Mouse (Mus musculus) lung, embryonic 16.5 days (tissue): ENCODE measurements around the gene Uchl3. TPM values are rescaled to one million over a fixed set of nuclear protein-coding genes. Genes with fewer than 3 reads are reported as not detected.

Source experiments
- ATAC-seq: fragments of 200-750 bp; cut with Nextera tagmentation; 2 replicates; pipeline ENCODE4 v1.8.0; 2017; ENCODE audit warnings: low read depth, mild to moderate bottlenecking, moderate library complexity
- H3K27ac ChIP-seq: fragments of 300-500 bp; sonication (generic); 2 replicates; pipeline ENCODE4 v1.5.1; 2014; ENCODE audit warnings: mild to moderate bottlenecking, control low read depth, low read length
- H3K27me3 ChIP-seq: fragments of 300-500 bp; sonication (generic); 2 replicates; pipeline ENCODE4 v1.6.1; 2014; ENCODE audit warnings: low read depth, low read length, mixed read lengths; ENCODE audit not compliant: control insufficient read depth, insufficient read depth
- H3K36me3 ChIP-seq: fragments of 300-500 bp; sonication (generic); 2 replicates; pipeline ENCODE4 v1.6.1; 2014; ENCODE audit warnings: low read length; ENCODE audit not compliant: control insufficient read depth, insufficient read depth
- H3K4me1 ChIP-seq: fragments of 300-500 bp; sonication (generic); replicated peaks from 2 replicates; pipeline ENCODE4 v1.6.1; 2014; ENCODE audit warnings: low read length, mixed read lengths; ENCODE audit not compliant: control insufficient read depth, insufficient read depth
- H3K4me2 ChIP-seq: fragments of 300-500 bp; sonication (generic); 2 replicates; pipeline ENCODE4 v1.6.1; 2014; ENCODE audit warnings: low read depth, low read length, control low read depth
- H3K4me3 ChIP-seq: fragments of 300-500 bp; sonication (generic); 2 replicates; pipeline ENCODE4 v1.5.1; 2014; ENCODE audit warnings: mild to moderate bottlenecking, low read length, control low read depth
- H3K9ac ChIP-seq: fragments of 300-500 bp; sonication (generic); 2 replicates; pipeline ENCODE4 v1.6.1; 2014; ENCODE audit warnings: low read length, control low read depth
- H3K9me3 ChIP-seq: fragments of 300-500 bp; sonication (generic); 2 replicates; pipeline ENCODE4 v1.6.1; 2016; ENCODE audit warnings: low read length; ENCODE audit not compliant: control insufficient read depth
- WGBS: fragments of 180-500 bp; shearing (Covaris S2); extraction: QIAGEN DNeasy Blood & Tissue Kit; methylation state at CpG from one replicate; pipeline ENCODE4 v1.1.7; 2014; 5-methylcytosine and 5-hydroxymethylcytosine counted together
- polyA plus RNA-seq: library from polyadenylated mRNA; unstranded; fragments of >200 nt; fragmentation: Nextera tagmentation; extraction: Ambion mirVana; gene quantifications from 2 replicates; pipeline ENCODE4 v1.2.1, GENCODE M21; 2015

Uchl3 gene
- polyA plus RNA-seq, 1 experiment from 2014 or later = 98.5 TPM

GRCm38 (mm10) chr14:101630548-101630947 lies 23.2 kb upstream of the Uchl3 start:
- ATAC-seq = no peak
- no peak overlapping the region for H3K27ac ChIP-seq
- H3K27me3 ChIP-seq = no peaks in the 10 kb centered on the region
- no peaks in the 10 kb centered on the region for H3K9me3 ChIP-seq
- no peak overlapping the region for H3K9ac ChIP-seq
- H3K4me2 ChIP-seq = no peak overlapping the region
- no peak overlapping the region for H3K4me3 ChIP-seq
- H3K36me3 ChIP-seq = peaks cover 10% of the 10 kb centered on the region
- 78% methylated on average over 2 of the region's 2 CpGs for WGBS
- no peaks in the 10 kb centered on the region for H3K4me1 ChIP-seq

- H3K27me3 ChIP-seq = no peaks in the 10 kb centered on the region
- H3K4me3 ChIP-seq = no peak overlapping the region
- H3K4me1 ChIP-seq = peaks cover 3% of the 10 kb centered on the region; the same call in 1 of the 2 replicates
- no peak overlapping the region for H3K4me2 ChIP-seq
- WGBS = 100% methylated on average over 1 of the region's 1 CpGs
- H3K36me3 ChIP-seq = peaks cover 12% of the 10 kb centered on the region
- H3K9ac ChIP-seq = no peak overlapping the region
- no peak for ATAC-seq
- H3K9me3 ChIP-seq = no peaks in the 10 kb centered on the region
- H3K27ac ChIP-seq = no peak overlapping the region
These were observed 18.0 kb upstream of the Uchl3 start for GRCm38 (mm10) chr14:101635765-101636164.

GRCm38 (mm10) chr14:101637381-101637780 lies 16.4 kb upstream of the Uchl3 start:
- H3K36me3 ChIP-seq = peaks cover 12% of the 10 kb centered on the region
- H3K9me3 ChIP-seq = no peaks in the 10 kb centered on the region
- H3K27ac ChIP-seq = no peak overlapping the region
- H3K4me2 ChIP-seq = no peak overlapping the region
- no peaks in the 10 kb centered on the region for H3K27me3 ChIP-seq
- H3K4me1 ChIP-seq = peaks cover 3% of the 10 kb centered on the region; the same call in 1 of the 2 replicates
- H3K9ac ChIP-seq = no peak overlapping the region
- ATAC-seq = no peak
- 85% methylated on average over 6 of the region's 6 CpGs for WGBS
- H3K4me3 ChIP-seq = no peak overlapping the region

- H3K4me1 ChIP-seq = peaks cover 3% of the 10 kb centered on the region; the same call in 1 of the 2 replicates
- no peaks in the 10 kb centered on the region for H3K9me3 ChIP-seq
These were observed 13.5 kb upstream of the Uchl3 start, which contains the start of gene Commd6 for GRCm38 (mm10) chr14:101640153-101640843. Commd6 (minus strand) TSS chr14:101640686.

GRCm38 (mm10) chr14:101644948-101645347 lies 8.8 kb upstream of the Uchl3 start:
- H3K4me2 ChIP-seq = no peak overlapping the region
- no peak for ATAC-seq
- H3K36me3 ChIP-seq = no peaks in the 10 kb centered on the region
- 76% methylated on average over 1 of the region's 1 CpGs for WGBS
- H3K27me3 ChIP-seq = no peaks in the 10 kb centered on the region
- no peak overlapping the region for H3K27ac ChIP-seq
- H3K9ac ChIP-seq = no peak overlapping the region
- no peaks in the 10 kb centered on the region for H3K9me3 ChIP-seq
- no peaks in the 10 kb centered on the region for H3K4me1 ChIP-seq
- H3K4me3 ChIP-seq = no peak overlapping the region

More at GRCm38 (mm10) chr14:101640153-101640843, 13.5 kb upstream of the Uchl3 start, which contains the start of gene Commd6:
- Histone ChIP-seq H3K36me3 (peaks cover 3% of the 10 kb centered on the region; the same call in 1 of the 2 replicates), H3K27me3 (no peaks in the 10 kb centered on the region), H3K4me2 (peak within 1 kb of the TSS; percentile 76), H3K9ac (peak within 1 kb of the TSS; percentile 79), H3K4me3 (peak within 1 kb of the TSS; percentile 76), H3K27ac (peak within 1 kb of the TSS; percentile 86)
- WGBS = under 1% methylated on average over 39 of the region's 39 CpGs
- ATAC-seq = peak; percentile 99

GRCm38 (mm10) chr14:101650551-101650950 lies 3.2 kb upstream of the Uchl3 start:
- H3K9me3 ChIP-seq = no peaks in the 10 kb centered on the region
- no peak overlapping the region for H3K4me3 ChIP-seq
- no peaks in the 10 kb centered on the region for H3K27me3 ChIP-seq
- peaks cover 3% of the 10 kb centered on the region for H3K4me1 ChIP-seq
- no peaks in the 10 kb centered on the region for H3K36me3 ChIP-seq
- H3K9ac ChIP-seq = no peak overlapping the region
- H3K4me2 ChIP-seq = no peak overlapping the region
- no peak overlapping the region for H3K27ac ChIP-seq
- no peak for ATAC-seq
- 85% methylated on average over 4 of the region's 4 CpGs for WGBS

GRCm38 (mm10) chr14:101652571-101652970 lies 1.2 kb upstream of the Uchl3 start:
- ATAC-seq = no peak
- 87% methylated on average over 6 of the region's 6 CpGs for WGBS
- H3K4me1 ChIP-seq = peaks cover 3% of the 10 kb centered on the region

GRCm38 (mm10) chr14:101654526-101654909 lies 751 bp downstream of the Uchl3 start:
- no peak overlapping the region for H3K27ac ChIP-seq
- H3K27me3 ChIP-seq = no peaks in the 10 kb centered on the region
- H3K9me3 ChIP-seq = no peaks in the 10 kb centered on the region
- no peak for ATAC-seq
- H3K36me3 ChIP-seq = peaks cover 3% of the 10 kb centered on the region; the same call in 1 of the 2 replicates
- peak overlapping the region; percentile 99 for H3K4me3 ChIP-seq
- WGBS = under 1% methylated on average over 10 of the region's 10 CpGs
- H3K4me1 ChIP-seq = peaks cover 3% of the 10 kb centered on the region
- peak overlapping the region; percentile 93 for H3K9ac ChIP-seq
- H3K4me2 ChIP-seq = peak overlapping the region; percentile 93

More at GRCm38 (mm10) chr14:101652571-101652970, 1.2 kb upstream of the Uchl3 start:
- Histone ChIP-seq H3K4me2 (no peak overlapping the region), H3K4me3 (no peak overlapping the region), H3K9ac (no peak overlapping the region), H3K9me3 (no peaks in the 10 kb centered on the region), H3K36me3 (no peaks in the 10 kb centered on the region), H3K27ac (no peak overlapping the region), H3K27me3 (no peaks in the 10 kb centered on the region)

- Histone ChIP-seq H3K9ac (no peak overlapping the region), H3K4me3 (no peak overlapping the region), H3K27ac (no peak overlapping the region), H3K4me2 (no peak overlapping the region), H3K36me3 (peaks cover 6% of the 10 kb centered on the region), H3K4me1 (peaks cover 3% of the 10 kb centered on the region), H3K27me3 (no peaks in the 10 kb centered on the region), H3K9me3 (no peaks in the 10 kb centered on the region)
- no peak for ATAC-seq
- 77% methylated on average over 10 of the region's 10 CpGs for WGBS
These were observed 2.5 kb downstream of the Uchl3 start for GRCm38 (mm10) chr14:101656307-101656706.
